Mouse (Mus musculus): ENCODE measurements around the gene Pacsin2. TPM values are rescaled to one million over a fixed set of nuclear protein-coding genes. Genes with fewer than 3 reads are reported as not detected.

Gene Pacsin2
- total and polyA plus RNA-seq, 3 experiments = 48.4 to 85.5 (median 53.7) TPM

GRCm38 (mm10) chr15:83427294-83428163 lies 36.9 kb downstream of the Pacsin2 start:
- no peak for DNase-seq (ENCODE audit: extremely low read depth)
- H3K36me3 ChIP-seq (replicated peaks in 1 of 2; ENCODE audit: control insufficient read depth in 1 of 2, insufficient read depth in 1 of 2, low read length in 1 of 2) = peaks cover 0 to 29% of the 10 kb centered on the region in 2 experiments
- no peak overlapping the region for H3K27ac ChIP-seq (ENCODE audit: insufficient read depth, low read depth)
- in situ Hi-C loops (cut with MboI; ENCODE audit: low pct_ligation_motif_present, low pct_unique_long_range_greater_than_20kb, low sequenced_read_pairs) (no loop called here), dilution Hi-C loops (cut with MboI; ENCODE audit: extremely low pct_ligation_motif_present, extremely low pct_unique_long_range_greater_than_20kb, low sequenced_read_pairs) (no loop called here)
- H3K9me3 ChIP-seq (replicated peaks; ENCODE audit: low read length) = no peaks in the 10 kb centered on the region
- H3K79me2 ChIP-seq (replicated peaks; ENCODE audit: control insufficient read depth, extremely low read depth, insufficient read depth, poor library complexity, severe bottlenecking) = peaks cover 26% of the 10 kb centered on the region
- no peak overlapping the region for H3K4me2 ChIP-seq (ENCODE audit: insufficient read depth, low read depth, poor library complexity, severe bottlenecking)
- no peak overlapping the region for H3K9ac ChIP-seq (ENCODE audit: insufficient read depth, low read depth)
- no peak overlapping the region for H3K4me3 ChIP-seq (replicated peaks in 1 of 3; ENCODE audit: low read depth in 2 of 3, low read length in 2 of 3, poor library complexity in 1 of 3)
- TF ChIP-seq ZC3H11A (IDR thresholded peaks at IDR 0.05; ENCODE audit: low read depth, low read length) (no peak), CTCF (conservative IDR thresholded peaks at IDR 0.05 in 1 of 2, IDR thresholded peaks at IDR 0.05 in 1 of 2; ENCODE audit: low read depth in 2 of 2, low read length in 2 of 2) (peak in 1 of 2 experiments; percentile 47; a peak in 2 of 4 replicates), ZNF384 (IDR thresholded peaks at IDR 0.05; ENCODE audit: low read depth, low read length) (peak; percentile 82), RAD21 (IDR thresholded peaks at IDR 0.05; ENCODE audit: low read depth, low read length) (peak; percentile 47), ELF1 (IDR thresholded peaks at IDR 0.05; ENCODE audit: low read depth, low read length) (no peak), SMC3 (IDR thresholded peaks at IDR 0.05; ENCODE audit: low read depth, low read length) (peak; percentile 40), USF1 (IDR thresholded peaks at IDR 0.05; ENCODE audit: low read depth, low read length) (no peak), JUND (conservative IDR thresholded peaks at IDR 0.05; ENCODE audit: low read depth, low read length) (no peak), MXI1 (IDR thresholded peaks at IDR 0.05; ENCODE audit: low read depth, low read length) (no peak)
- H3K27me3 ChIP-seq (replicated peaks) = no peaks in the 10 kb centered on the region
- peaks cover 5 to 74% of the 10 kb centered on the region in 2 experiments for H3K4me1 ChIP-seq (ENCODE audit: control insufficient read depth in 1 of 2, insufficient read depth in 2 of 2)

GRCm38 (mm10) chr15:83425794-83426193 lies 38.6 kb downstream of the Pacsin2 start:
- no peak overlapping the region for H3K4me3 ChIP-seq (replicated peaks in 1 of 3; ENCODE audit: low read depth in 2 of 3, low read length in 2 of 3, poor library complexity in 1 of 3)
- TF ChIP-seq RCOR1 (conservative IDR thresholded peaks at IDR 0.05; ENCODE audit: low read depth, low read length) (no peak), PAX5 (IDR thresholded peaks at IDR 0.05; ENCODE audit: low read length) (no peak), JUN (IDR thresholded peaks at IDR 0.05; ENCODE audit: insufficient read depth, low read depth, low read length) (no peak), MXI1 (IDR thresholded peaks at IDR 0.05; ENCODE audit: low read depth, low read length) (no peak), ETS1 (conservative IDR thresholded peaks at IDR 0.05; ENCODE audit: low read depth, low read length) (no peak), CHD1 (IDR thresholded peaks at IDR 0.05; ENCODE audit: low read depth, low read length) (no peak)
- H3K27me3 ChIP-seq (replicated peaks) = no peaks in the 10 kb centered on the region
- no peak overlapping the region for H3K9ac ChIP-seq (ENCODE audit: insufficient read depth, low read depth)
- H3K36me3 ChIP-seq (replicated peaks in 1 of 2; ENCODE audit: control insufficient read depth in 1 of 2, insufficient read depth in 1 of 2, low read length in 1 of 2) = peaks cover 0 to 37% of the 10 kb centered on the region in 2 experiments
- peaks cover 22% of the 10 kb centered on the region for H3K79me2 ChIP-seq (replicated peaks; ENCODE audit: control insufficient read depth, extremely low read depth, insufficient read depth, poor library complexity, severe bottlenecking)
- DNase-seq (ENCODE audit: extremely low read depth) = no peak
- H3K4me2 ChIP-seq (ENCODE audit: insufficient read depth, low read depth, poor library complexity, severe bottlenecking) = no peak overlapping the region
- in situ Hi-C loops (cut with MboI; ENCODE audit: low pct_ligation_motif_present, low pct_unique_long_range_greater_than_20kb, low sequenced_read_pairs) = no loop called here
- no peak overlapping the region for H3K27ac ChIP-seq (ENCODE audit: insufficient read depth, low read depth)
- H3K9me3 ChIP-seq (replicated peaks; ENCODE audit: low read length) = no peaks in the 10 kb centered on the region
- H3K4me1 ChIP-seq (ENCODE audit: control insufficient read depth in 1 of 2, insufficient read depth in 2 of 2) = peaks cover 5 to 75% of the 10 kb centered on the region in 2 experiments
- dilution Hi-C loops (cut with MboI; ENCODE audit: extremely low pct_ligation_motif_present, extremely low pct_unique_long_range_greater_than_20kb, low sequenced_read_pairs) = no loop called here

All from CH12.LX (cell line).